Mouse (Mus musculus) spleen, adult 2 months (tissue): Measurements from ENCODE around the gene Lamb1. TPM values are rescaled to one million over a fixed set of nuclear protein-coding genes. Genes with fewer than 3 reads are reported as not detected.

Experiments
- DNase-seq, 2 experiments: peaks; one replicate each; pipeline versions ENCODE4 v3.0.0 to v3.0.0-alpha.2; 2012 to 2021; ENCODE audit warnings: low spot score in 2 of 2, low read depth in 1 of 2
- H3K27ac ChIP-seq: fragments of 200-500 bp; 2 replicates; pipeline ENCODE4 v1.5.1; 2012; ENCODE audit warnings: low read length, inconsistent platforms; ENCODE audit not compliant: insufficient read depth
- H3K27me3 ChIP-seq: fragments of 200-500 bp; 2 replicates; pipeline ENCODE4 v1.6.1; 2012; ENCODE audit warnings: mild to moderate bottlenecking, moderate library complexity, low read length, inconsistent platforms; ENCODE audit not compliant: control insufficient read depth, insufficient read depth
- H3K36me3 ChIP-seq: fragments of 200-500 bp; 2 replicates; pipeline ENCODE4 v1.6.1; 2012; ENCODE audit warnings: mild to moderate bottlenecking, low read length, inconsistent platforms; ENCODE audit not compliant: control insufficient read depth, insufficient read depth
- H3K4me1 ChIP-seq: fragments of 200-500 bp; 2 replicates; pipeline ENCODE4 v1.6.1; 2011; ENCODE audit warnings: inconsistent platforms; ENCODE audit not compliant: control insufficient read depth, insufficient read depth, insufficient read length
- H3K4me3 ChIP-seq: fragments of 200-500 bp; 2 replicates; pipeline ENCODE4 v1.5.1; 2011; ENCODE audit warnings: mild to moderate bottlenecking, inconsistent platforms; ENCODE audit not compliant: insufficient read depth, insufficient read length; ENCODE audit errors: extremely low read depth
- CTCF ChIP-seq: fragments of 200-500 bp; IDR thresholded peaks from 2 replicates; pipeline ENCODE4 v1.5.1; 2011; ENCODE audit warnings: mild to moderate bottlenecking, inconsistent platforms; ENCODE audit not compliant: insufficient read depth, insufficient read length, insufficient replicate concordance; ENCODE audit errors: extremely low read depth
- POLR2A ChIP-seq: fragments of 200-500 bp; IDR thresholded peaks from 2 replicates; pipeline ENCODE4 v1.6.1; 2011; ENCODE audit warnings: low read depth, low read length, inconsistent platforms
- WGBS: fragments of 180-500 bp; shearing (Covaris S2); methylation state at CpG from one replicate; pipeline ENCODE4 v1.1.7; 2018; 5-methylcytosine and 5-hydroxymethylcytosine counted together
- polyA plus RNA-seq: library from polyadenylated mRNA; depleted of rRNA; stranded (reverse); fragments of >200 nt; gene quantifications from 2 replicates; pipeline ENCODE4 v1.2.3, GENCODE M21; 2012

The Lamb1 gene
- polyA plus RNA-seq, 1 experiment, result 1.5 TPM

DNA sequence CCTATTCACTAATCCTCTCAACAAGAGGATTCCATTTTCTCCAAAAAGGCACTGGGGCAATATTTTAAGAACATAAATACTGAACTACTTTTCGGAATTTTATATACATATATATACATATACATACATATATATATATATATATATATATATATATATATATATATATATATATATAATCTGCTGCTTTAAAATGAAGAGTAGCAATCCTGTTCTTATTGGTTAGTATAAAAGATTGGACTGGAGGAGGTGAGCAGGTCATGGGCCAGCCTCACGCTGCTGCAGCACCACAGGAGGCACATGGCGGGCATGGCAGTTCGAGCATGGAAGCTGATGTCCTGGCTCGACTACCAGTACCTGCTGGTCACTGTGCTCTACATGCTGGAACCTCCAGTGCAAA, 24.6 kb upstream of the Lamb1 start, which contains the start of gene Gm6993:
Gene Gm6993 (plus strand): TSS at position 301 of the 400 bp plus-strand sequence.
- no peak within 1 kb of the TSS for H3K4me3 ChIP-seq
- no peak for DNase-seq
- TF ChIP-seq POLR2A, result no peak
- TF ChIP-seq CTCF, result no peak
- H3K27me3 ChIP-seq, result no peaks in the 10 kb centered on the region; the same call in 1 of the 2 replicates
- no peak within 1 kb of the TSS for H3K27ac ChIP-seq
- 84% methylated on average over 5 of the region's 5 CpGs for WGBS
- H3K4me1 ChIP-seq, result no peaks in the 10 kb centered on the region
- H3K36me3 ChIP-seq, result no peaks in the 10 kb centered on the region

DNA sequence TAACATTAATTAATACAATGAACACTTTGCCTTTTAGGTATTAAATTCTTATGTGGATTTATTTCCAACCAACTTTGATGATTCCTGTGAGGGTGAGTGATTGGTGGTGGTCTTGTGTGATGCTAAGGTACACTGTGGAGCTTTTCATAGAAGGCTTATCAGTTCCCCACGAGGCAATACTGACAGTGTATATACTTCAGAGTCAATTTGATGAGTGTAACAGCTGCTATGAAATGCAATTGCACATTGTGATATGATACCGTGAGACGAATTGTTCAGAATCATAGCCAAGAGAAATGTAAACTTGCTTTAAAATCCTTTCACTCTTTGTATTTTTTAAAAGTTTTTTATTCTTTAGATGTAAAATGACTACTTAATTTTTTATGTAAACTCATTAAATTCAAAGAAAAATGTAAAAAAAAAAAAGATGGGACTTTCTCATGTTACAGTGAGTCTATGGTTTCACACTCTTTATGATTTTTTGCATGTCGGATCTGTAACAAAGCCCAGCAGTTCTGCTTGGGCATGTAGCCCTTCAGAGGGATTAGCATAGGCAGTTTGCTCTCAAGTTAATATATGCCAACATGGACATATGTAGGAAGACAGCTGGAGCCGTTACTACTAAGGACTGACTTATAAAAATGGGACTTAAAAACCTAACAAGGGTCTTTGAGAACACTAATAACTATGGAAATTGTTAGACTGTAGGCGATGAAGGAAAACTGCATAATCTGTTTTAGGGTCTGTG, 23.3 kb upstream of the Lamb1 start:
- no peak for TF ChIP-seq CTCF
- no peak for TF ChIP-seq POLR2A
- no peaks in the 10 kb centered on the region for H3K36me3 ChIP-seq
- no peak overlapping the region for H3K4me3 ChIP-seq
- no peaks in the 10 kb centered on the region for H3K4me1 ChIP-seq
- no peak for DNase-seq
- WGBS, result 83% methylated on average over 6 of the region's 6 CpGs
- no peaks in the 10 kb centered on the region; the same call in 1 of the 2 replicates for H3K27me3 ChIP-seq
- no peak overlapping the region for H3K27ac ChIP-seq

DNA sequence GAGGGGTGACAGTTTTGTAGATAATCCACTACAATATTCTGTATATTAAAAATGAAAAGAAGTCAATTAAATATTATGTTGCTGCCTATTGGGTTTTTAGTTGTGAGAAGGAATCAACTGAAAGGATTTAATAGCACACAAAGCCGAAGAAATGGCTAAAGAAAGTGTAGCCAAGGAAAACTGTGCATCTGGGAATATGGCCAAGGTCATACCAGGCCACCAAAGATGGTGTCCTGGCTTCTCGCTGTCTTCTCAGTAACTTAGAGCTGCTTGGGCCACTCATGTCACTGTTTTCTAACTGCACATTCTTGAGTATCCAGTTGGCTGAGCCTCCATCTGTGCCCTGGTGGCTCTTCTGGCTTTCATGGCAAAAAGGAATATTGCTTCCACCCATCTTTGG, 21.0 kb upstream of the Lamb1 start:
- H3K4me3 ChIP-seq, result no peak overlapping the region
- H3K36me3 ChIP-seq, result no peaks in the 10 kb centered on the region
- no peaks in the 10 kb centered on the region; the same call in 1 of the 2 replicates for H3K27me3 ChIP-seq
- 85% methylated on average over 2 of the region's 2 CpGs for WGBS
- H3K27ac ChIP-seq, result no peak overlapping the region
- DNase-seq, result no peak
- no peak for TF ChIP-seq CTCF
- no peaks in the 10 kb centered on the region for H3K4me1 ChIP-seq

DNA sequence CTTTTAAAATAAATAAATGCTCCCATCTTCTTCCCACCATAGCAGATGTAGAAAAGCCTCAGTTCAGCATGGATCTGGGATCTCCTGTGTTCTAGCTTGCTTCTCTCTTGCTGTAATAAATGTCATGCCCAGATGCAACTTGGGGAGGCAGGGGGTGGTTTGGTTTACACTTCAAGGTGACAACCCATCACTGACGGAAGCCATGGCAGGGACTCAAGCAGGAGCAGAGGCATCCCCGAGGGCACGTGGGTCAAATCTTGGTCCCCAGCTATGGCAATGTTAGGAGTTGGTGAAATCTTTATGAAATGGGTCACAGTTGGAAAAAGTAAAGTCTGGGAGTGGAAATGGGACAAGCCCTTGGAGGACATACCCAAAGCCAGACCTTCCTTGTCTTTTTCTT, 20.3 kb upstream of the Lamb1 start:
- WGBS, result 82% methylated on average over 3 of the region's 3 CpGs
- DNase-seq, result no peak
- no peak overlapping the region for H3K4me3 ChIP-seq
- H3K27me3 ChIP-seq, result no peaks in the 10 kb centered on the region; the same call in 1 of the 2 replicates
- H3K36me3 ChIP-seq, result no peaks in the 10 kb centered on the region
- no peak overlapping the region for H3K27ac ChIP-seq
- H3K4me1 ChIP-seq, result no peaks in the 10 kb centered on the region
- TF ChIP-seq POLR2A (no peak), CTCF (no peak)

DNA sequence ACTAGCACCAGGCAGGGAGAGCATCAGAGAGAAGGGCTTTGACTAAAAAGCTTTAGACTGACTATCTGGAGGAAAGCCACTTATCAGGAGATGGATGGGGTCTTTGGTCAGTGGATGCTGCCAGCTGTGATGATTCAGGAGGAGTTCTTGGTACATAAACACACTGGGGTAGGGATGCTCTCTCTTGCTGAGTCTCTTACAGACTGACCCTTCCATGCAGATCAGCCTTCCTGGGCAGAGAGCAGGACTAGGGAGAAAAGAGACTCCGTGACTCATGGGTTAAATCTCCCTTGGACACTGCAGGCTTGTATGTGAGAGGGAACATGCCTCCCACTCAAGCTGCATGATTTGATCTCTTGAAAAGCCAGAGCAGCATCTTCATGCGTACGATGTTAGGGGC, 18.9 kb upstream of the Lamb1 start:
- DNase-seq, result no peak
- H3K27me3 ChIP-seq, result no peaks in the 10 kb centered on the region; the same call in 1 of the 2 replicates
- TF ChIP-seq CTCF, result no peak
- TF ChIP-seq POLR2A, result no peak
- no peaks in the 10 kb centered on the region for H3K36me3 ChIP-seq
- H3K4me3 ChIP-seq, result no peak overlapping the region
- H3K27ac ChIP-seq, result no peak overlapping the region
- WGBS, result 86% methylated on average over 3 of the region's 3 CpGs
- H3K4me1 ChIP-seq, result no peaks in the 10 kb centered on the region

DNA sequence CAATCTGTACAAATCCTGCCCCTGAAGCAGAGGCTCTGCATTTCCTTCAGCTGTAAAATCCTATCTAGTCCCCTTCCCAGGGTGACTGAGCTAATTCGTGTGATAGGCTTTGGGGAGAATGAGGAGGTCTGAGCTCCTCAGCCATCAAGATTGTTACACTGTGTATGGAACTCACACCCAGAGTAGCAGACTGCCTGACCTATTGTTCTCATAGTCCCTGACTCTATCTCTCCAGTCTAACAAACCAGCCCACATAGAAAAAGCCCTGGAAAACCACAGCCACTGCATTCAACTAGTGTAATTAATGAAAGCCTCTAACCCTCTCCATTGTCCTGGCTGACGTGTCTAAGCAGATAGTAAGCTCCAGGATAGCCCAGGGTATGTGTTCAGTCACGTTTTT, 18.4 kb upstream of the Lamb1 start:
- Histone ChIP-seq H3K27me3 (no peaks in the 10 kb centered on the region; the same call in 1 of the 2 replicates), H3K27ac (no peak overlapping the region), H3K4me3 (no peak overlapping the region), H3K4me1 (no peaks in the 10 kb centered on the region), H3K36me3 (no peaks in the 10 kb centered on the region)
- 46% methylated on average over 3 of the region's 3 CpGs for WGBS
- DNase-seq, result no peak
- TF ChIP-seq POLR2A (no peak), CTCF (no peak)

DNA sequence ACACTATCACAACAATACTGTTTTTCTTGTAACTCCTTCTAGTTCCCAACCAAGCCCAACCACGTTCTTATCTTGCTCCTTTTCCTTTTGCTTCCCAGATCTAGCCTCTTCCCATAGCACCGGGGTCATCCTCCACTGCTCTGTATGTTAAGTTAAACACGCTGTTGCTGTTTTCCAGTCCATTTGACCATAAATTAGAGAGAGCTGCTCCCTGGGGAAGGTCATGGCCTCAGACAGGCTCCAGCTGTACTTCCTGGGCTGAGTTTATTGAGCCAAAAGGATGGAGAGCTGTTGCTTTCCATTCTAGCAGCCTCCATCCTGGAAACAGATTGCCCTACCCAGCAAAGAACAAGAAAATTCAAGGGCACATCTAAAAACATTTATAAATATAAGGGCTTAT, 16.9 kb upstream of the Lamb1 start:
- Histone ChIP-seq H3K36me3 (no peaks in the 10 kb centered on the region), H3K4me1 (no peaks in the 10 kb centered on the region), H3K27me3 (no peaks in the 10 kb centered on the region; the same call in 1 of the 2 replicates), H3K4me3 (no peak overlapping the region), H3K27ac (no peak overlapping the region)
- DNase-seq, result no peak
- no peak for TF ChIP-seq CTCF
- TF ChIP-seq POLR2A, result no peak
- WGBS, result 53% methylated on average over 3 of the region's 3 CpGs
